9 mouse cellular contexts compared by ENCODE assay signal in the genomic region with DNA sequence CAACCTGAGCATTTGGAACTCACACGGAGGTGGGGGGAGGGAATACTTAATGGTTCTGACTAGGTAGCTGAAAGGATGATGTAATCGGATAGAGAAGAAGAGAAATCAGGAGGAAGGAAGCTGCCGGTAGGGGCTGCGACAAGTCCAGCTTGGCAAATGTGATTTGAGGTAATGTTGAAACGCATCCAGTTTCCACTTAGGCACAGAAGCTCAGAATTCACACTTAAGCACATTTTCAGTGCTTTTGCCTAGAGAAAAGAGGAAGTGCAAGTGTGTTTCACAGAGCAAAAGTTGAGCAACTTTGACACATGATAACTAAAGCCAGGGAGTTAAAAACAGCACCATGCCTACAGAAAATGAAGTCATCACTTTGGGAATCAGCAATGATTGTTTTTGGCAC. TPM values are rescaled to one million over a fixed set of nuclear protein-coding genes. Genes with fewer than 3 reads are reported as not detected.
DNase-seq lines count a peak whose midpoint lies in the region; ATAC-seq and TF ChIP-seq lines count a peak whose summit lies in the region.
"Had no signal": no experiment of that assay in that cellular context is flagged by ENCODE, and none has a peak within 500 bp of the region (broad histone marks: within the 10 kb centered on the region; RNA-seq: fewer than 3 reads in every experiment).

No protein-coding gene starts in this region.

- TF ChIP-seq CTCF in brain, embryonic 14.5 days (IDR thresholded peaks at IDR 0.05; ENCODE audit: borderline replicate concordance, extremely low read depth, insufficient read depth, insufficient read length) = peak; percentile 6; the same call in 1 of the 2 replicates
- TF ChIP-seq CTCF in midbrain, postnatal 0 days (IDR thresholded peaks at IDR 0.05) = no peak; the same call in 1 of the 2 replicates

- no peaks in the 10 kb centered on the region for H3K9me3 ChIP-seq in forebrain, embryonic 14.5 days (replicated peaks; ENCODE audit: control insufficient read depth, low read length)
- no peaks in the 10 kb centered on the region for H3K9me3 ChIP-seq in forebrain, embryonic 10.5 days
- H3K9me3 ChIP-seq in midbrain, postnatal 0 days (ENCODE audit: low read length) = no peaks in the 10 kb centered on the region
- H3K9me3 ChIP-seq: midbrain, embryonic 13.5 days had no signal

- TF ChIP-seq POLR2A in brain, embryonic 14.5 days (IDR thresholded peaks at IDR 0.05; ENCODE audit: borderline replicate concordance, extremely low read depth, insufficient read depth, insufficient read length, poor library complexity, severe bottlenecking) = no peak

- peaks cover 17% of the 10 kb centered on the region for H3K36me3 ChIP-seq in forebrain, embryonic 14.5 days (ENCODE audit: control insufficient read depth, insufficient read depth, low read length)
- H3K36me3 ChIP-seq in forebrain, embryonic 10.5 days (replicated peaks) = peaks cover 35% of the 10 kb centered on the region
- H3K36me3 ChIP-seq in midbrain, postnatal 0 days (ENCODE audit: insufficient read depth, low read length) = peaks cover 5% of the 10 kb centered on the region; the same call in 1 of the 2 replicates

- DNase-seq in forebrain, embryonic 14.5 days (ENCODE audit: low spot score) = peak; percentile 50
- DNase-seq in forebrain, embryonic 10.5 days (ENCODE audit: extremely low spot score, low spot score) = no peak
- peak; percentile 47 to 62 for DNase-seq in left cerebral cortex, adult 9 months (ENCODE audit: low spot score in 2 of 2)
- DNase-seq in left cerebral cortex, postnatal 4 days = no peak
- peak; percentile 63 for DNase-seq in brain, embryonic 14.5 days (ENCODE audit: low read depth)
- DNase-seq in midbrain, postnatal 0 days (ENCODE audit: low spot score) = no peak
- no peak for DNase-seq in urinary bladder, adult 2 months (ENCODE audit: low spot score)

- no peak overlapping the region for H3K27ac ChIP-seq in forebrain, embryonic 14.5 days (ENCODE audit: low read depth, low read length)
- no peak overlapping the region for H3K27ac ChIP-seq in forebrain, embryonic 10.5 days
- H3K27ac ChIP-seq in midbrain, postnatal 0 days (ENCODE audit: low read depth, low read length) = no peak overlapping the region
- H3K27ac ChIP-seq: midbrain, embryonic 13.5 days had no signal

- no peaks in the 10 kb centered on the region; the same call in 1 of the 2 replicates for H3K4me1 ChIP-seq in forebrain, embryonic 14.5 days (ENCODE audit: control insufficient read depth, insufficient read depth, low read length)
- peaks cover 13% of the 10 kb centered on the region; the same call in 1 of the 2 replicates for H3K4me1 ChIP-seq in forebrain, embryonic 10.5 days
- H3K4me1 ChIP-seq in midbrain, postnatal 0 days (ENCODE audit: insufficient read depth, low read length) = no peaks in the 10 kb centered on the region
- H3K4me1 ChIP-seq: midbrain, embryonic 13.5 days had no signal

- no peak overlapping the region for H3K4me2 ChIP-seq in forebrain, embryonic 14.5 days (ENCODE audit: low read length)
- H3K4me2 ChIP-seq in midbrain, postnatal 0 days (ENCODE audit: low read depth, low read length, poor library complexity, severe bottlenecking) = no peak overlapping the region
- H3K4me2 ChIP-seq: midbrain, embryonic 13.5 days had no signal

- no peak for ATAC-seq in forebrain, embryonic 14.5 days
- ATAC-seq in megakaryocyte, adult 5-6 weeks (ENCODE audit: poor library complexity, severe bottlenecking) = peak; percentile 90
- ATAC-seq in midbrain, postnatal 0 days (ENCODE audit: low FRiP score) = no peak
- ATAC-seq: midbrain, embryonic 13.5 days had no signal

- H3K4me3 ChIP-seq in forebrain, embryonic 14.5 days (ENCODE audit: low read depth, low read length) = no peak overlapping the region
- H3K4me3 ChIP-seq in forebrain, embryonic 10.5 days = no peak overlapping the region
- H3K4me3 ChIP-seq in midbrain, postnatal 0 days (ENCODE audit: low read depth, low read length) = no peak overlapping the region
- H3K4me3 ChIP-seq: midbrain, embryonic 13.5 days had no signal

- H3K9ac ChIP-seq in forebrain, embryonic 14.5 days (ENCODE audit: low read length) = no peak overlapping the region
- no peak overlapping the region for H3K9ac ChIP-seq in midbrain, postnatal 0 days (replicated peaks; ENCODE audit: low read length, poor library complexity, severe bottlenecking)
- H3K9ac ChIP-seq: midbrain, embryonic 13.5 days had no signal

- intact Hi-C loops in left cerebral cortex, postnatal 4 days (cut with DNase I) = no loop called here

- no peaks in the 10 kb centered on the region for H3K27me3 ChIP-seq in forebrain, embryonic 14.5 days (replicated peaks; ENCODE audit: control insufficient read depth, insufficient read depth, low read length)
- H3K27me3 ChIP-seq in forebrain, embryonic 10.5 days (ENCODE audit: poor library complexity, severe bottlenecking) = no peaks in the 10 kb centered on the region
- H3K27me3 ChIP-seq in midbrain, postnatal 0 days (ENCODE audit: insufficient read depth, low read length) = no peaks in the 10 kb centered on the region
- H3K27me3 ChIP-seq: midbrain, embryonic 13.5 days had no signal

- WGBS in forebrain, embryonic 14.5 days = 32% methylated on average over 5 of the region's 5 CpGs
- WGBS in forebrain, embryonic 10.5 days = 62% methylated on average over 5 of the region's 5 CpGs
- 43% methylated on average over 5 of the region's 5 CpGs for WGBS in midbrain, postnatal 0 days

RNA-seq across cellular contexts. Expression of a gene that starts 8.4 kb away (rescaled TPM):
- polyA plus RNA-seq in forebrain, embryonic 14.5 days (2014; fragmentation: Nextera tagmentation; extraction: Ambion mirVana) = 19.6 and 20.0 TPM in 2 replicates
- 26.5 and 26.8 TPM in 2 replicates for polyA plus RNA-seq in forebrain, embryonic 10.5 days (2016; fragmentation: Nextera tagmentation; extraction: Ambion mirVana)
- total RNA-seq in left cerebral cortex, postnatal 4 days (2021) = 10 to 100 TPM; 28.8 to 29.8 TPM
- 37.3 and 52.9 TPM in 2 replicates for polyA plus RNA-seq in brain, embryonic 14.5 days (2012; rRNA removed)
- 45.8 and 48.6 TPM in 2 replicates for total RNA-seq in megakaryocyte, adult 5-6 weeks (2015)
- total RNA-seq in megakaryocyte, adult 5-6 weeks (2017) = 103 and 116 TPM in 2 replicates
- 18.5 and 27.8 TPM in 2 replicates for total RNA-seq in midbrain, postnatal 0 days (2014; rRNA removed)
- polyA plus RNA-seq in midbrain, postnatal 0 days (2015; fragmentation: Nextera tagmentation; extraction: Ambion mirVana) = 22.8 and 23.2 TPM in 2 replicates
- polyA plus RNA-seq in urinary bladder, adult 2 months (2012; rRNA removed) = 44.8 and 59.6 TPM in 2 replicates

RNA-seq across cellular contexts. Expression of a gene that starts 19.5 kb away (rescaled TPM):
- polyA plus RNA-seq in forebrain, embryonic 14.5 days (2014; fragmentation: Nextera tagmentation; extraction: Ambion mirVana) = 3.1 and 3.9 TPM in 2 replicates
- 2.7 and 3.9 TPM in 2 replicates for polyA plus RNA-seq in forebrain, embryonic 10.5 days (2016; fragmentation: Nextera tagmentation; extraction: Ambion mirVana)
- 1 to 10 TPM; 3.9 TPM for total RNA-seq in left cerebral cortex, postnatal 4 days (2021)
- 7.1 and 7.7 TPM in 2 replicates for polyA plus RNA-seq in brain, embryonic 14.5 days (2012; rRNA removed)
- 6.2 and 8.3 TPM in 2 replicates for total RNA-seq in megakaryocyte, adult 5-6 weeks (2015)
- 9.6 and 10.2 TPM in 2 replicates for total RNA-seq in megakaryocyte, adult 5-6 weeks (2017)
- total RNA-seq in midbrain, postnatal 0 days (2014; rRNA removed) = 3.7 and 12.1 TPM in 2 replicates
- polyA plus RNA-seq in midbrain, postnatal 0 days (2015; fragmentation: Nextera tagmentation; extraction: Ambion mirVana) = 2.8 and 3.1 TPM in 2 replicates
- 10.3 and 19.3 TPM in 2 replicates for polyA plus RNA-seq in urinary bladder, adult 2 months (2012; rRNA removed)

RNA-seq across cellular contexts. Expression of a gene that starts 36.8 kb away (rescaled TPM):
- 0.31 TPM in 1 of 2 replicates, not detected in the other for polyA plus RNA-seq in forebrain, embryonic 14.5 days (2014; fragmentation: Nextera tagmentation; extraction: Ambion mirVana)
- polyA plus RNA-seq in forebrain, embryonic 10.5 days (2016; fragmentation: Nextera tagmentation; extraction: Ambion mirVana) = not detected in 2 replicates
- total RNA-seq in left cerebral cortex, postnatal 4 days (2021) = under 1 TPM in 1 of 2 experiments, not detected in 1; 0.32 TPM
- polyA plus RNA-seq in brain, embryonic 14.5 days (2012; rRNA removed) = 0.10 and 0.18 TPM in 2 replicates
- not detected in 2 replicates for total RNA-seq in megakaryocyte, adult 5-6 weeks (2015)
- total RNA-seq in megakaryocyte, adult 5-6 weeks (2017) = not detected in 2 replicates
- total RNA-seq in midbrain, postnatal 0 days (2014; rRNA removed) = 0.09 and 0.11 TPM in 2 replicates
- polyA plus RNA-seq in midbrain, postnatal 0 days (2015; fragmentation: Nextera tagmentation; extraction: Ambion mirVana) = 0.16 and 0.25 TPM in 2 replicates
- polyA plus RNA-seq in urinary bladder, adult 2 months (2012; rRNA removed) = 0.04 TPM in 1 of 2 replicates, not detected in the other

RNA-seq across cellular contexts. Expression of a gene that starts 43.1 kb away (rescaled TPM):
- polyA plus RNA-seq in forebrain, embryonic 14.5 days (2014; fragmentation: Nextera tagmentation; extraction: Ambion mirVana) = not detected in 2 replicates
- 0.16 TPM in 1 of 2 replicates, not detected in the other for polyA plus RNA-seq in forebrain, embryonic 10.5 days (2016; fragmentation: Nextera tagmentation; extraction: Ambion mirVana)
- under 1 TPM; 0.24 to 0.36 TPM for total RNA-seq in left cerebral cortex, postnatal 4 days (2021)
- polyA plus RNA-seq in brain, embryonic 14.5 days (2012; rRNA removed) = 0.08 TPM in 1 of 2 replicates, not detected in the other
- total RNA-seq in megakaryocyte, adult 5-6 weeks (2015) = not detected in 2 replicates
- not detected in 2 replicates for total RNA-seq in megakaryocyte, adult 5-6 weeks (2017)
- total RNA-seq in midbrain, postnatal 0 days (2014; rRNA removed) = 0.33 and 0.66 TPM in 2 replicates
- polyA plus RNA-seq in midbrain, postnatal 0 days (2015; fragmentation: Nextera tagmentation; extraction: Ambion mirVana) = 0.94 and 1.2 TPM in 2 replicates
- not detected in 2 replicates for polyA plus RNA-seq in urinary bladder, adult 2 months (2012; rRNA removed)

Comparison
In these comparisons a context has a peak if more than half of its experiments do, and no peak if none do; other contexts are left out.
1. DNase-seq: peak in forebrain, embryonic 14.5 days (single experiment), left cerebral cortex, adult 9 months (2 of 2) and brain, embryonic 14.5 days (single experiment); none in forebrain, embryonic 10.5 days (single experiment), left cerebral cortex, postnatal 4 days (single experiment), midbrain, postnatal 0 days (single experiment) and urinary bladder, adult 2 months (single experiment).